Mouse (Mus musculus) lung, embryonic 14.5 days (tissue): ENCODE results near the gene Eya4. TPM values are rescaled to one million over a fixed set of nuclear protein-coding genes. Genes with fewer than 3 reads are reported as not detected.

Experiments used
- ATAC-seq: fragments of 200-750 bp; cut with Nextera tagmentation; 2 replicates; pipeline ENCODE4 v1.8.0; 2017; ENCODE audit warnings: mild to moderate bottlenecking, moderate TSS enrichment, moderate library complexity; ENCODE audit not compliant: insufficient read depth
- DNase-seq: peaks from one replicate; pipeline ENCODE4 v3.0.0-alpha.2; 2015
- H3K27ac ChIP-seq: fragments of 300-500 bp; sonication (generic); 2 replicates; pipeline ENCODE4 v1.5.1; 2014; ENCODE audit warnings: low read depth, mild to moderate bottlenecking, moderate library complexity
- H3K27me3 ChIP-seq: fragments of 300-500 bp; sonication (generic); 2 replicates; pipeline ENCODE4 v1.6.1; 2014; ENCODE audit warnings: low read length, control low read depth; ENCODE audit not compliant: insufficient read depth
- H3K36me3 ChIP-seq: fragments of 300-500 bp; sonication (generic); 2 replicates; pipeline ENCODE4 v1.6.1; 2014; ENCODE audit warnings: control low read depth; ENCODE audit not compliant: insufficient read depth
- H3K4me1 ChIP-seq: fragments of 300-500 bp; sonication (generic); 2 replicates; pipeline ENCODE4 v1.6.1; 2014; ENCODE audit warnings: antibody characterized with exemption, control low read depth; ENCODE audit not compliant: insufficient read depth
- H3K4me2 ChIP-seq: fragments of 300-500 bp; sonication (generic); 2 replicates; pipeline ENCODE4 v1.6.1; 2014; ENCODE audit warnings: mild to moderate bottlenecking
- H3K4me3 ChIP-seq: fragments of 300-500 bp; sonication (generic); 2 replicates; pipeline ENCODE4 v1.5.1; 2014; ENCODE audit warnings: low read depth, low read length
- H3K9ac ChIP-seq: fragments of 300-500 bp; sonication (generic); 2 replicates; pipeline ENCODE4 v1.6.1; 2014
- H3K9me3 ChIP-seq: fragments of 300-500 bp; sonication (generic); 2 replicates; pipeline ENCODE4 v1.6.1; 2016; ENCODE audit warnings: low read depth, low read length, control low read depth
- CTCF ChIP-seq: IDR thresholded peaks from 2 replicates; pipeline ENCODE4 v1.5.1; 2016; ENCODE audit warnings: antibody characterized with exemption, low read depth
- WGBS: fragments of 180-500 bp; shearing (Covaris S2); extraction: QIAGEN DNeasy Blood & Tissue Kit; methylation state at CpG from one replicate; pipeline ENCODE4 v1.1.7; 2014; 5-methylcytosine and 5-hydroxymethylcytosine counted together
- polyA plus RNA-seq: library from polyadenylated mRNA; unstranded; fragments of >200 nt; fragmentation: Nextera tagmentation; extraction: Ambion mirVana; gene quantifications from 2 replicates; pipeline ENCODE4 v1.2.1, GENCODE M21; 2014

Eya4 gene
- polyA plus RNA-seq, 1 experiment from 2014 or later, result 1.0 TPM

- no peak overlapping the region for H3K4me3 ChIP-seq
- no peak overlapping the region for H3K27ac ChIP-seq
- no peak overlapping the region for H3K4me2 ChIP-seq
- no peaks in the 10 kb centered on the region for H3K9me3 ChIP-seq
- H3K36me3 ChIP-seq, result no peaks in the 10 kb centered on the region
- WGBS, result 29% methylated on average over 10 of the region's 10 CpGs
- DNase-seq, result peak; percentile 13
- no peak for TF ChIP-seq CTCF
- H3K9ac ChIP-seq, result no peak overlapping the region
- H3K27me3 ChIP-seq, result no peaks in the 10 kb centered on the region
- no peak for ATAC-seq
- no peaks in the 10 kb centered on the region for H3K4me1 ChIP-seq
Measured at GRCm38 (mm10) chr10:23159844-23160243, 190.7 kb downstream of the Eya4 start.

- no peak for ATAC-seq
- no peaks in the 10 kb centered on the region for H3K27me3 ChIP-seq
- H3K9ac ChIP-seq, result no peak overlapping the region
- H3K36me3 ChIP-seq, result no peaks in the 10 kb centered on the region
- TF ChIP-seq CTCF, result no peak
- no peaks in the 10 kb centered on the region for H3K9me3 ChIP-seq
- WGBS, result 53% methylated on average over 11 of the region's 11 CpGs
- no peak overlapping the region for H3K27ac ChIP-seq
- no peak overlapping the region for H3K4me3 ChIP-seq
- H3K4me1 ChIP-seq, result no peaks in the 10 kb centered on the region
- H3K4me2 ChIP-seq, result no peak overlapping the region
- DNase-seq, result no peak
Measured at GRCm38 (mm10) chr10:23159138-23159537, 191.4 kb downstream of the Eya4 start.

- DNase-seq, result peak; percentile 6
- H3K27ac ChIP-seq, result no peak overlapping the region
- H3K27me3 ChIP-seq, result no peaks in the 10 kb centered on the region
- H3K9ac ChIP-seq, result no peak overlapping the region
- H3K4me2 ChIP-seq, result no peak overlapping the region
- H3K9me3 ChIP-seq, result no peaks in the 10 kb centered on the region
- H3K4me1 ChIP-seq, result no peaks in the 10 kb centered on the region
- no peaks in the 10 kb centered on the region for H3K36me3 ChIP-seq
- ATAC-seq, result no peak
- no peak for TF ChIP-seq CTCF
- no peak overlapping the region for H3K4me3 ChIP-seq
- 58% methylated on average over 18 of the region's 18 CpGs for WGBS
Measured at GRCm38 (mm10) chr10:23156866-23157625, 193.5 kb downstream of the Eya4 start.

GRCm38 (mm10) chr10:23150401-23150800 lies 200.2 kb downstream of the Eya4 start:
- 90% methylated on average over 3 of the region's 3 CpGs for WGBS
- no peak overlapping the region for H3K4me3 ChIP-seq
- ATAC-seq (no peak), DNase-seq (peak; percentile 46)
- H3K4me1 ChIP-seq, result no peaks in the 10 kb centered on the region
- peak; percentile 56 for TF ChIP-seq CTCF
- no peaks in the 10 kb centered on the region for H3K9me3 ChIP-seq
- no peak overlapping the region for H3K4me2 ChIP-seq
- no peak overlapping the region for H3K27ac ChIP-seq
- no peaks in the 10 kb centered on the region for H3K27me3 ChIP-seq
- H3K36me3 ChIP-seq, result no peaks in the 10 kb centered on the region
- H3K9ac ChIP-seq, result no peak overlapping the region

- H3K4me3 ChIP-seq, result no peak overlapping the region
- no peaks in the 10 kb centered on the region for H3K36me3 ChIP-seq
- DNase-seq (peak; percentile 8), ATAC-seq (no peak)
- 52% methylated on average over 2 of the region's 2 CpGs for WGBS
- TF ChIP-seq CTCF, result no peak
- no peak overlapping the region for H3K4me2 ChIP-seq
- no peaks in the 10 kb centered on the region for H3K9me3 ChIP-seq
- H3K9ac ChIP-seq, result no peak overlapping the region
- no peak overlapping the region for H3K27ac ChIP-seq
- H3K4me1 ChIP-seq, result no peaks in the 10 kb centered on the region
- no peaks in the 10 kb centered on the region for H3K27me3 ChIP-seq
Measured at GRCm38 (mm10) chr10:23144616-23145015, 206.0 kb downstream of the Eya4 start.

- 0 out of 2 replicates have a peak, but pooled peaks cover 3% of the 10 kb centered on the region for H3K4me1 ChIP-seq
- no peaks in the 10 kb centered on the region for H3K36me3 ChIP-seq
- H3K9me3 ChIP-seq, result no peaks in the 10 kb centered on the region
- no peak overlapping the region for H3K27ac ChIP-seq
- TF ChIP-seq CTCF, result no peak
- ATAC-seq (peak; percentile 47; the same call in 1 of the 2 replicates), DNase-seq (peak; percentile 67)
- no peak overlapping the region for H3K4me2 ChIP-seq
- no peaks in the 10 kb centered on the region for H3K27me3 ChIP-seq
- no peak overlapping the region for H3K9ac ChIP-seq
- 46% methylated on average over 1 of the region's 1 CpGs for WGBS
- no peak overlapping the region for H3K4me3 ChIP-seq
Measured at GRCm38 (mm10) chr10:23127947-23128346, 222.6 kb downstream of the Eya4 start.

- no peak for ATAC-seq
- H3K4me2 ChIP-seq, result no peak overlapping the region
- no peaks in the 10 kb centered on the region for H3K36me3 ChIP-seq
- TF ChIP-seq CTCF, result no peak
- H3K9ac ChIP-seq, result no peak overlapping the region
- no peak overlapping the region for H3K4me3 ChIP-seq
- DNase-seq, result peak; percentile 42
- no peaks in the 10 kb centered on the region for H3K9me3 ChIP-seq
- 0 out of 2 replicates have a peak, but pooled peaks cover 3% of the 10 kb centered on the region for H3K4me1 ChIP-seq
- WGBS, result 73% methylated on average over 1 of the region's 1 CpGs
- H3K27ac ChIP-seq, result no peak overlapping the region
- H3K27me3 ChIP-seq, result no peaks in the 10 kb centered on the region
Measured at GRCm38 (mm10) chr10:23127151-23127550, 223.4 kb downstream of the Eya4 start.
